Mouse (Mus musculus) midbrain, embryonic 15.5 days (tissue): ENCODE data around the gene H2-DMb1. TPM values are rescaled to one million over a fixed set of nuclear protein-coding genes. Genes with fewer than 3 reads are reported as not detected.
A peak's percentile ranks its signal among the peaks of the same experiment; 100 is the strongest.

Source experiments
- ATAC-seq: fragments of 200-750 bp; cut with Nextera tagmentation; replicated peaks from 2 replicates; pipeline ENCODE4 v1.8.0; 2017; ENCODE audit warnings: moderate TSS enrichment
- H3K27ac ChIP-seq: fragments of 300-500 bp; sonication (generic); 2 replicates; pipeline ENCODE4 v1.5.1; 2015; ENCODE audit warnings: mild to moderate bottlenecking, inconsistent platforms
- H3K27me3 ChIP-seq: fragments of 300-500 bp; sonication (generic); replicated peaks from 2 replicates; pipeline ENCODE4 v1.6.1; 2015; ENCODE audit warnings: inconsistent platforms
- H3K36me3 ChIP-seq: fragments of 300-500 bp; sonication (generic); replicated peaks from 2 replicates; pipeline ENCODE4 v1.6.1; 2015; ENCODE audit warnings: inconsistent platforms
- H3K4me1 ChIP-seq: fragments of 300-500 bp; sonication (generic); 2 replicates; pipeline ENCODE4 v1.6.1; 2015; ENCODE audit warnings: inconsistent platforms
- H3K4me2 ChIP-seq: fragments of 300-500 bp; sonication (generic); 2 replicates; pipeline ENCODE4 v1.6.1; 2015; ENCODE audit warnings: inconsistent platforms, mild to moderate bottlenecking, moderate library complexity
- H3K4me3 ChIP-seq: fragments of 300-500 bp; sonication (generic); 2 replicates; pipeline ENCODE4 v1.5.1; 2015; ENCODE audit warnings: mild to moderate bottlenecking, inconsistent platforms
- H3K9ac ChIP-seq: fragments of 300-500 bp; sonication (generic); 2 replicates; pipeline ENCODE4 v1.6.1; 2015; ENCODE audit warnings: mild to moderate bottlenecking, inconsistent platforms
- H3K9me3 ChIP-seq: fragments of 300-500 bp; sonication (generic); 2 replicates; pipeline ENCODE4 v1.6.1; 2016; ENCODE audit warnings: inconsistent platforms
- WGBS: fragments of 180-500 bp; shearing (Covaris S2); methylation state at CpG from one replicate; pipeline ENCODE4 v1.1.7; 2015; ENCODE audit warnings: mixed read lengths; 5-methylcytosine and 5-hydroxymethylcytosine counted together
- polyA plus RNA-seq: library from polyadenylated mRNA; unstranded; fragments of >200 nt; fragmentation: Nextera tagmentation; extraction: Ambion mirVana; gene quantifications from 2 replicates; pipeline ENCODE4 v1.2.1, GENCODE M21; 2015

H2-DMb1 gene
- polyA plus RNA-seq, 1 experiment from 2014 or later = 0.79 TPM

DNA sequence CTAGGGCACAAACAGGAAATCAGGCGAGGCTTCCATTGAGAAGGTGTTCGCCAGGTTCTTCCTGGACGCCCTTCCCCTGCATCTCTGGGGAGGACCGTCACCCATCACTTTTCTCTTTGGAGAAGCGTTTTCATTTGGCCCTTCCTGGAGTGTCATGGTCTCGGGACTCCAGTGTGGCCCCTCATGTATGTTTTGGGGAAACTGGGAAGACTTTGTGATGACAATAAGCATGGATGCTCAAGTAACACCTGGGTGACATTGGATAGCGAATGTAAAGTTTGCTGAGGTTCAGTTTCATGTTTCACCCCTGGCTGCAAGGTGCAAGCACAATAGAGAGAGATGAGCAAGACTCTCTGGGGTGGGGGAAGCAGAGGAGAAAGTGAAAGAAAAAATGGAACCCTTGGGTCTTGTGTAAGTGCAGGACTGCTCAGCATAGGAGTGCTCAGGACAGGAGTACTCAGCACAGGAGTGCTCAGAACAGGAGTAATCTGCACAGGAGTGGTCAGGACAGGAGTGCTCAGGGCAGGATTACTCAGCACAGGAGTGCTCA lies 48.7 kb downstream of the H2-DMb1 start:
- peaks cover 25% of the 10 kb centered on the region for H3K4me1 ChIP-seq
- no peak overlapping the region for H3K4me3 ChIP-seq
- peaks cover 62% of the 10 kb centered on the region for H3K27me3 ChIP-seq
- no peaks in the 10 kb centered on the region for H3K36me3 ChIP-seq
- no peak overlapping the region for H3K9ac ChIP-seq
- no peaks in the 10 kb centered on the region for H3K9me3 ChIP-seq
- ATAC-seq = no peak
- no peak overlapping the region for H3K27ac ChIP-seq
- 76% methylated on average over 7 of the region's 7 CpGs for WGBS
- H3K4me2 ChIP-seq = no peak overlapping the region

DNA sequence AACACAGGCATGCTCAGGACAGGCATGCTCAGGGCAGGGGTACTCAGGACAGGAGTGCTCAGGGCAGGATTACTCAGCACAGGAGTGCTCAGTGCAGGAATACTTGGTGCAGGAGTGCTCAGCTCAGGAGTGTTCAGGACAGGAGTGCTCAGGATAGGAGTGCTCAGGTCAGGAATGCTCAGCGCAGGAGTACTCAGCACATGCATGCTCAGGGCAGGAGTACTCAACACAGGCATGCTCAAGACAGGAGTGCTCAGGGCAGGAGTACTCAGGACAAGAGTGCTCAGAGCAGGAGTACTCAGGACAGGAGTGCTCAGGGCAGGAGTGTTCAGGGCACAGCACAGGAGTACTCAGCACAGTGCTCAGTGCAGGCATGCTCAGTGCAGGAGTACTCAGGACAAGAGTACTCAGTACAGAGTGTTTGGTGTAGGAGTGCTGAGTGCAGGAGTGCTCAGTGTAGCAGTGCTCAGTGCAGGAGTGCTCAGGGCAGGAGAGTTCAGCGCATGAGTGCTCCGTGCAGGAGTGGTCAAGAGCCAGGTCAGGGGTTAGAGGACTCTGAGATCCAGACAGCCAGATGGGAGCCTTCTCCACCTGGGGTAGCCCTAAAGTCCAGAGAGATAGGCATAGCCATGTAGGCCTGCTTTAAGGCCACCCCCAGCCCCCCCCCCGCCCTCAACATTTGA lies 50.0 kb downstream of the H2-DMb1 start:
- H3K27ac ChIP-seq = no peak overlapping the region
- no peak overlapping the region for H3K4me2 ChIP-seq
- peak; percentile 26; the same call in 1 of the 2 replicates for ATAC-seq
- H3K4me3 ChIP-seq = no peak overlapping the region
- H3K9me3 ChIP-seq = no peaks in the 10 kb centered on the region
- no peaks in the 10 kb centered on the region for H3K36me3 ChIP-seq
- 80% methylated on average over 4 of the region's 4 CpGs for WGBS
- no peak overlapping the region for H3K9ac ChIP-seq
- H3K4me1 ChIP-seq = peaks cover 16% of the 10 kb centered on the region
- peaks cover 51% of the 10 kb centered on the region for H3K27me3 ChIP-seq

DNA sequence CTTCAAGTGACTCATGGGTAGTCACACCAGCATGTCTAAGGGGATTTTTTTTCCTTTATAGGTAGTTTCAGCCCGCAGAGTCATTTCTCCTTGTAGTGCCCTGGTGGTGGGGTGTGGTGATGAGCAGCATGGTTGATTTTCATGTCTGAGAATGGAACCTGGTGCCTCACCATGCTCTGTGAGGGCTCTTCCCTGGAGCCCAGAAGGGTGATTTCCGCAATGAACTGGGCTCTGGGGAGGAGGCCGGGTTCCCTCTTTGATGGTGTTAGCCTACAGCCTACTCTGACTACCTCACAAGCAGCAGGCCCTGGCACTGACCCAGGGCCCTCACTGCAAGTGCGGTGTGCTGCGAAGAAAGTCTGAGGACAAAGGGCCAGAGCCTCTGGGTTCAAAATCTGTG lies 50.6 kb downstream of the H2-DMb1 start, which contains the start of gene Tap2:
Gene Tap2 (plus strand): TSS at position 84 of the 400 bp plus-strand sequence.
- no peak within 1 kb of the TSS for H3K27ac ChIP-seq
- H3K4me2 ChIP-seq = peak within 1 kb of the TSS; percentile 92
- peak within 1 kb of the TSS; percentile 62 for H3K9ac ChIP-seq
- no peaks in the 10 kb centered on the region for H3K36me3 ChIP-seq
- peak within 1 kb of the TSS; percentile 60 for H3K4me3 ChIP-seq
- WGBS = 56% methylated on average over 5 of the region's 5 CpGs
- no peaks in the 10 kb centered on the region for H3K9me3 ChIP-seq
- no peak for ATAC-seq
- H3K4me1 ChIP-seq = peaks cover 12% of the 10 kb centered on the region
- peaks cover 46% of the 10 kb centered on the region for H3K27me3 ChIP-seq

GRCm38 (mm10) chr17:34204303-34205010 lies 51.6 kb downstream of the H2-DMb1 start:
- H3K4me2 ChIP-seq = peak overlapping the region; percentile 92
- peaks cover 12% of the 10 kb centered on the region for H3K4me1 ChIP-seq
- H3K27ac ChIP-seq = no peak overlapping the region
- ATAC-seq = 0 out of 2 replicates have a peak, but pooled peaks have one; percentile 27
- H3K36me3 ChIP-seq = no peaks in the 10 kb centered on the region
- 1% methylated on average over 44 of the region's 44 CpGs for WGBS
- H3K9ac ChIP-seq = peak overlapping the region; percentile 62
- peaks cover 36% of the 10 kb centered on the region for H3K27me3 ChIP-seq
- peak overlapping the region; percentile 60 for H3K4me3 ChIP-seq
- H3K9me3 ChIP-seq = no peaks in the 10 kb centered on the region

DNA sequence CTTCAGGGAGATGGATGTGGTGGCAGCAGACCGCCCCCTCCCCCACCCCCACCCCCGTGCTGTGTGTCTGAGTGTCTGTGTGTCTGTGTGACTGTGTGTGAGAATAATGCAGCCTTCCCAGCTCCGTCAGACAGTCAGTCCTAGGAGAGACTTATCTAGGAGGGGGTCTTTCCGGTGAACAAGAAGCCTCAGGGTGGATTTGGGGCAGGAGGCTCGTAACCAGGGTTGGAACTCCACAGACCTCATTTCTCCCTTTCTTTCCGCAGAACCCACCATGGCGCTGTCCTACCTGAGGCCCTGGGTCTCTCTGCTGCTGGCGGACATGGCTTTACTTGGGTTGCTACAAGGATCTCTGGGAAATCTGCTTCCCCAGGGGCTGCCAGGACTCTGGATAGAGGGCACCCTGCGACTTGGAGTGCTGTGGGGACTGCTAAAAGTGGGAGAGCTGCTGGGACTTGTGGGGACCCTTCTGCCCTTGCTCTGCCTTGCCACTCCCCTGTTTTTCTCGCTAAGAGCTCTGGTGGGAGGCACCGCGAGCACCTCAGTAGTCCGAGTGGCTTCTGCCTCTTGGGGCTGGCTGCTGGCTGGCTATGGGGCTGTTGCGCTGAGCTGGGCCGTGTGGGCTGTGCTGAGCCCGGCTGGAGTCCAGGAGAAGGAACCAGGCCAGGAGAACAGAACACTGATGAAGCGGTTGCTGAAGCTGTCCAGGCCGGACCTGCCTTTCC lies 52.3 kb downstream of the H2-DMb1 start:
- H3K9ac ChIP-seq = peak overlapping the region; percentile 62; the same call in 1 of the 2 replicates
- peak overlapping the region; percentile 60 for H3K4me3 ChIP-seq
- peaks cover 36% of the 10 kb centered on the region for H3K27me3 ChIP-seq
- no peak for ATAC-seq
- H3K4me1 ChIP-seq = peaks cover 12% of the 10 kb centered on the region
- 15% methylated on average over 18 of the region's 18 CpGs for WGBS
- H3K4me2 ChIP-seq = peak overlapping the region; percentile 92
- no peaks in the 10 kb centered on the region for H3K9me3 ChIP-seq
- no peaks in the 10 kb centered on the region for H3K36me3 ChIP-seq
- no peak overlapping the region for H3K27ac ChIP-seq

GRCm38 (mm10) chr17:34205746-34206176 lies 52.9 kb downstream of the H2-DMb1 start:
- no peak for ATAC-seq
- no peak overlapping the region for H3K9ac ChIP-seq
- H3K36me3 ChIP-seq = no peaks in the 10 kb centered on the region
- no peaks in the 10 kb centered on the region for H3K9me3 ChIP-seq
- WGBS = 12% methylated on average over 9 of the region's 9 CpGs
- H3K27me3 ChIP-seq = peaks cover 39% of the 10 kb centered on the region
- H3K27ac ChIP-seq = no peak overlapping the region
- no peak overlapping the region for H3K4me2 ChIP-seq
- H3K4me3 ChIP-seq = no peak overlapping the region
- H3K4me1 ChIP-seq = peaks cover 12% of the 10 kb centered on the region

GRCm38 (mm10) chr17:34206731-34207130 lies 53.9 kb downstream of the H2-DMb1 start:
- no peak for ATAC-seq
- WGBS = 82% methylated on average over 5 of the region's 5 CpGs
- peaks cover 12% of the 10 kb centered on the region for H3K4me1 ChIP-seq
- H3K9ac ChIP-seq = no peak overlapping the region
- no peak overlapping the region for H3K27ac ChIP-seq
- H3K4me2 ChIP-seq = no peak overlapping the region
- peaks cover 37% of the 10 kb centered on the region for H3K27me3 ChIP-seq
- H3K9me3 ChIP-seq = no peaks in the 10 kb centered on the region
- H3K4me3 ChIP-seq = no peak overlapping the region
- no peaks in the 10 kb centered on the region for H3K36me3 ChIP-seq

- no peak overlapping the region for H3K27ac ChIP-seq
- no peak overlapping the region for H3K4me3 ChIP-seq
- no peak overlapping the region for H3K9ac ChIP-seq
- whole genome bisulfite sequencing = 76% methylated on average over 3 of the region's 3 CpGs
- H3K36me3 ChIP-seq = no peaks in the 10 kb centered on the region
- H3K9me3 ChIP-seq = no peaks in the 10 kb centered on the region
- H3K4me2 ChIP-seq = no peak overlapping the region
- no peak for ATAC-seq
- H3K27me3 ChIP-seq = peaks cover 43% of the 10 kb centered on the region
- H3K4me1 ChIP-seq = peaks cover 12% of the 10 kb centered on the region
Measured at GRCm38 (mm10) chr17:34207456-34207855, 54.6 kb downstream of the H2-DMb1 start.

DNA sequence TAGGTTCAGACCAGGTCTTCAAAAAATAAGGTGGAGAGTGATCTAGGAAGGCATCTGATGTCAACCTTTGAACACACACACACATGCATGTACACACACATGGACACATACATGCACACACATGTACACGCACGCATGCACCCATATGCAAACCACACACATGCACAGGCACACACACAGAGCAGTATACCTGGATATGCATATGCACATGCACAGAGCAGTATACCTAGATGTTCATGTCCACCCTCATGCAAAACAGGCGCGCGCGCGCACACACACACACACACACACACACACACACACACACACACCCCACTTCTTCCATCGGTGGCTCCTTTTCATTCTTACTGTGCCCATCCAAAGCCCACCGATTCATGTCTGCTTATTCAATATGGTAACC lies 55.0 kb downstream of the H2-DMb1 start:
- Histone ChIP-seq H3K9ac (no peak overlapping the region), H3K27ac (no peak overlapping the region), H3K4me2 (no peak overlapping the region), H3K36me3 (no peaks in the 10 kb centered on the region), H3K9me3 (no peaks in the 10 kb centered on the region), H3K4me1 (peaks cover 12% of the 10 kb centered on the region), H3K4me3 (no peak overlapping the region), H3K27me3 (peaks cover 46% of the 10 kb centered on the region)
- 93% methylated on average over 9 of the region's 9 CpGs for WGBS
- no peak for ATAC-seq

- WGBS = 27% methylated on average over 10 of the region's 10 CpGs
- Histone ChIP-seq H3K9me3 (no peaks in the 10 kb centered on the region), H3K4me1 (peaks cover 12% of the 10 kb centered on the region), H3K36me3 (no peaks in the 10 kb centered on the region), H3K9ac (no peak overlapping the region), H3K4me2 (no peak overlapping the region), H3K4me3 (no peak overlapping the region), H3K27me3 (peaks cover 48% of the 10 kb centered on the region), H3K27ac (no peak overlapping the region)
- no peak for ATAC-seq
Measured at GRCm38 (mm10) chr17:34208421-34208820, 55.5 kb downstream of the H2-DMb1 start.

DNA sequence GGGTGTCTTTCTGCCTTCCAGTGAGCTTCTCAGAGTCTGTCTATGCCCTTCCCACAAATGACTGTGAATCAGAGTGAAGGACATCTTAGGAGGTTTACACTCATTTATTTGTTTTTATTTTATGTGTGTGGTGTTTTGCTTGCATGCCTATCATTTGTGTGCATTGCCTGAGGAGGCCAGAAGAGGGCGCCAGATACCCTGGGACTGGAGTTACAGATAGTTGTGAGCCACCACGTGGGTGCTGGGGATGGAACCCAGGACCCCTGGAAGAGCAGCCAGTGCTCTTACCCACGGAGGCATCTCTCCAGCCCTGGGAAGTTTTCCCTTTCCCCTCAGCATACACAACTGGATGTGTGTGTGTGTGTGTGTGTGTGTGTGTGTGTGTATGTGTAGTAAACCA lies 56.8 kb downstream of the H2-DMb1 start:
- Histone ChIP-seq H3K4me2 (no peak overlapping the region), H3K4me3 (no peak overlapping the region), H3K27ac (no peak overlapping the region), H3K27me3 (peaks cover 50% of the 10 kb centered on the region), H3K36me3 (no peaks in the 10 kb centered on the region), H3K9ac (no peak overlapping the region), H3K4me1 (peaks cover 10% of the 10 kb centered on the region), H3K9me3 (no peaks in the 10 kb centered on the region)
- ATAC-seq = no peak
- 36% methylated on average over 3 of the region's 3 CpGs for WGBS
